ENCODE assay signal across 8 mouse cellular contexts in genomic region chr10:7956228-7957001, GRCm38 (mm10). TPM values are rescaled to one million over a fixed set of nuclear protein-coding genes. Genes with fewer than 3 reads are reported as not detected.
DNase-seq lines count a peak whose midpoint lies in the region; ATAC-seq and TF ChIP-seq lines count a peak whose summit lies in the region.

TSS of gene Tab2 (minus strand) at chr10:7956230.

- no peaks in the 10 kb centered on the region for H3K27me3 ChIP-seq in Patski
- H3K27me3 ChIP-seq in hindbrain, embryonic 14.5 days (ENCODE audit: control insufficient read depth, insufficient read depth, low read length): no peaks in the 10 kb centered on the region

- in situ Hi-C loops in Patski (cut with MboI; ENCODE audit: low pct_unique_long_range_greater_than_20kb): no loop called here

- peak; percentile 96 for ATAC-seq in Patski
- ATAC-seq in hindbrain, embryonic 14.5 days (ENCODE audit: low FRiP score): peak; percentile 98

- 1% methylated on average over 68 of the region's 97 CpGs for WGBS in hindbrain, embryonic 14.5 days

- H3K27ac ChIP-seq in hindbrain, embryonic 14.5 days: peak within 1 kb of the TSS; percentile 99

- CTCF ChIA-PET in Patski (lab: Charles Lee): interaction anchor here (1.0 kb wide), 1 partner anchor 15 kb away, joined by 3 read pairs; no protein-coding TSS in a partner anchor

- no peaks in the 10 kb centered on the region for H3K36me3 ChIP-seq in hindbrain, embryonic 14.5 days (replicated peaks; ENCODE audit: control insufficient read depth, insufficient read depth)

- TF ChIP-seq CTCF in Patski (IDR thresholded peaks at IDR 0.05): no peak

- H3K9ac ChIP-seq in hindbrain, embryonic 14.5 days: peak within 1 kb of the TSS; percentile 99

- H3K4me2 ChIP-seq in hindbrain, embryonic 14.5 days (replicated peaks): peak within 1 kb of the TSS; percentile 81

- peak; percentile 46 for DNase-seq in Patski (ENCODE audit: low read depth, low spot score)
- DNase-seq in cerebellum, postnatal 14 days: peak; percentile 93 to 94
- peak; percentile 81 for DNase-seq in frontal cortex, postnatal 25 days (ENCODE audit: low spot score in 2 of 2)
- DNase-seq in hindbrain, embryonic 14.5 days (ENCODE audit: low spot score): peak; percentile 91
- peak; percentile 86 to 90 for DNase-seq in layer of hippocampus, postnatal 36 days
- DNase-seq in lung, postnatal 36 days: peak; percentile 95
- DNase-seq in retina, postnatal 1 day: peak; percentile 97
- DNase-seq in urinary bladder, adult 18-20 months (ENCODE audit: low spot score in 2 of 2): peak; percentile 87 to 89

- H3K9me3 ChIP-seq in hindbrain, embryonic 14.5 days (ENCODE audit: control insufficient read depth, low read length): no peaks in the 10 kb centered on the region

- peak within 1 kb of the TSS; percentile 97 for H3K4me3 ChIP-seq in hindbrain, embryonic 14.5 days (replicated peaks; ENCODE audit: low read length)

- POLR2A ChIA-PET in Patski (lab: Charles Lee): interaction anchor here (0.7 to 1.1 kb wide), 2 partner anchors 15 to 851 kb away, joined by 3 read pairs; no protein-coding TSS in a partner anchor

- peaks cover 23% of the 10 kb centered on the region for H3K4me1 ChIP-seq in hindbrain, embryonic 14.5 days (replicated peaks; ENCODE audit: control insufficient read depth, insufficient read depth, low read length)

RNA-seq across cellular contexts. Expression of gene Tab2, which starts in this region (rescaled TPM):
- polyA plus RNA-seq in Patski (2021): 63.9 TPM
- polyA plus RNA-seq in hindbrain, embryonic 14.5 days (2014; fragmentation: Nextera tagmentation; extraction: Ambion mirVana): 20.2 and 20.6 TPM in 2 replicates
- 10 to 100 TPM; 58.5 to 60.6 TPM for total RNA-seq in layer of hippocampus, postnatal 36 days (2021)

Comparison
In these comparisons a context has a peak if more than half of its experiments do, and no peak if none do; other contexts are left out.
1. Peak in every context shown above with its lines: DNase-seq, ATAC-seq, H3K4me3 ChIP-seq and H3K27ac ChIP-seq.
2. DNase-seq: peak in every context shown above with its lines; median percentile 97 in retina, postnatal 1 day; 95 in lung, postnatal 36 days; 94 in cerebellum, postnatal 14 days; 91 in hindbrain, embryonic 14.5 days; 88 in layer of hippocampus, postnatal 36 days; 88 in urinary bladder, adult 18-20 months; 81 in frontal cortex, postnatal 25 days; 46 in Patski.